Mouse (Mus musculus) liver, adult 2 months (tissue): ENCODE data around the gene Anapc4.

Experiments used
- CTCF ChIP-seq: fragments of 200-500 bp; IDR thresholded peaks from 2 replicates; pipeline ENCODE4 v1.5.1; 2011; ENCODE audit warnings: low read depth, low read length, control low read depth
- POLR2A ChIP-seq: fragments of 200-500 bp; IDR thresholded peaks from 2 replicates; pipeline ENCODE4 v1.6.1; 2011; ENCODE audit warnings: low read length, control low read depth; ENCODE audit not compliant: insufficient read depth; ENCODE audit errors: extremely low read depth

GRCm38 (mm10) chr5:52887085-52887484 is 53.3 kb downstream of the Anapc4 start:
- TF ChIP-seq CTCF = peak; percentile 58
- no peak for TF ChIP-seq POLR2A
